Mouse (Mus musculus): Measurements from ENCODE around the gene Ccdc191.

DNA sequence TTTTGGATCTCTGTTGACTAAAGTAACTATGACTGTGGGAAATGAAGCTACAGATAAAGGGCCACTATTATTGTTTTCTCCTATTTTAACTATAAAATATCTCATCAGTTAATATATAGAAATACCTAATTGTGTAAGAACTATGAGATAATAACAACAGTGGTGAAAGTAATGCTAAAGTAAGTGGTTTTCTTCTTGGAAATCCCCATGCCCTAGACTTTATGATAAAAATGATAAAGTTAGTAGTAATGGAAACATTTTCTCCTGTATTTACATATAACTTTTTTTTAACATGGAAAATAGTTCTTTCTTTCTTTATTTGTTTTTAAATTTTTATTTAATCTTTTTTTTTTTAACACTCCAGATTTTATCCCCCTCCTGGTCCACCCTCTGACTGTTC, 11.0 kb downstream of the Ccdc191 start:
- TF ChIP-seq TCF12 (IDR thresholded peaks at IDR 0.05; ENCODE audit: insufficient read depth, poor library complexity, severe bottlenecking) (no peak), POLR2A (IDR thresholded peaks at IDR 0.05; ENCODE audit: insufficient read length, low read depth) (no peak), MYOG (IDR thresholded peaks at IDR 0.05; ENCODE audit: control insufficient read depth in 1 of 3, insufficient read depth in 1 of 3, insufficient read length in 2 of 3, low read depth in 2 of 3) (no peak), USF1 (IDR thresholded peaks at IDR 0.05; ENCODE audit: low read depth) (no peak), E2F4 (IDR thresholded peaks at IDR 0.05; ENCODE audit: insufficient read depth) (no peak), POLR2AphosphoS2 (IDR thresholded peaks at IDR 0.05; ENCODE audit: insufficient read length, low read depth) (no peak), SRF (IDR thresholded peaks at IDR 0.05; ENCODE audit: control insufficient read depth, insufficient read length, low read depth) (no peak), CEBPB (IDR thresholded peaks at IDR 0.05; ENCODE audit: insufficient read depth, poor library complexity, severe bottlenecking) (no peak), MAX (IDR thresholded peaks at IDR 0.05; ENCODE audit: low read depth) (no peak), MYOD1 (IDR thresholded peaks at IDR 0.05; ENCODE audit: control insufficient read depth in 1 of 3, insufficient read length in 2 of 3, low read depth in 2 of 3) (no peak), REST (IDR thresholded peaks at IDR 0.05; ENCODE audit: insufficient read depth, insufficient read length) (no peak)
